Mouse (Mus musculus): ENCODE measurements around the gene Bace2. TPM values are rescaled to one million over a fixed set of nuclear protein-coding genes. Genes with fewer than 3 reads are reported as not detected.

Bace2 gene
- polyA plus RNA-seq, 1 experiment: 1.6 TPM

GRCm38 (mm10) chr16:97467993-97468791 lies 111.7 kb downstream of the Bace2 start:
- no peak overlapping the region for H3K4me3 ChIP-seq (ENCODE audit: insufficient read depth, low read depth, low read length)
- no peaks in the 10 kb centered on the region for H3K36me3 ChIP-seq (ENCODE audit: control insufficient read depth, insufficient read depth, low read length)
- DNase-seq: no peak
- H3K27me3 ChIP-seq (replicated peaks; ENCODE audit: control insufficient read depth, insufficient read depth, low read length): no peaks in the 10 kb centered on the region
- 78% methylated on average over 4 of the region's 4 CpGs for WGBS
- TF ChIP-seq CTCF (conservative IDR thresholded peaks at IDR 0.05; ENCODE audit: insufficient read depth, insufficient read length, low read depth, low read length) (no peak), POLR2A (IDR thresholded peaks at IDR 0.05; ENCODE audit: low read depth, low read length) (no peak)
- H3K4me1 ChIP-seq (ENCODE audit: control insufficient read depth, insufficient read depth, low read length): no peaks in the 10 kb centered on the region
- H3K27ac ChIP-seq (ENCODE audit: insufficient read depth, low read depth, low read length): no peak overlapping the region

DNA sequence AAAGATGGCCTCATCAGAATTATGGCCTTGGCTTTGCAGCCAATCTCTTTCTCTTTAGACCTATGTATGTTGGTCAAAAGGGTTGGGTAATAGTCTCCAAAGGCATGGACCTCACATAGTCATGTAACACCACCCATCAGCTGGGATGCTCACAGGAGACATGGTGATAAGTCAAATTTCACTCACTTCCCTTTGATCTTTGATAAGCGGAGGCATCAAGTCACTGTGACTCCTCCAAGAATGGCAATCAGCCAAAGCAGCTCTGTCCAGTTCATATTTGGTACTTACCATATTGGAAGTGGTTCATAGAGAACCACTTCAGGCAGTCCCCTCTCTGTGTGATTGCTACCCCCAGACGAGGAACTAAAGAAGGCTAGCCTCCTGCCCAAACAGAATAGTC lies 118.1 kb downstream of the Bace2 start:
- WGBS: 79% methylated on average over 2 of the region's 2 CpGs
- H3K36me3 ChIP-seq (ENCODE audit: control insufficient read depth, insufficient read depth, low read length): no peaks in the 10 kb centered on the region
- no peak for TF ChIP-seq CTCF (conservative IDR thresholded peaks at IDR 0.05; ENCODE audit: insufficient read depth, insufficient read length, low read depth, low read length)
- no peak for TF ChIP-seq POLR2A (IDR thresholded peaks at IDR 0.05; ENCODE audit: low read depth, low read length)
- H3K27ac ChIP-seq (ENCODE audit: insufficient read depth, low read depth, low read length): no peak overlapping the region
- no peak overlapping the region for H3K4me3 ChIP-seq (ENCODE audit: insufficient read depth, low read depth, low read length)
- H3K27me3 ChIP-seq (replicated peaks; ENCODE audit: control insufficient read depth, insufficient read depth, low read length): no peaks in the 10 kb centered on the region
- H3K4me1 ChIP-seq (ENCODE audit: control insufficient read depth, insufficient read depth, low read length): no peaks in the 10 kb centered on the region
- no peak for DNase-seq

DNA sequence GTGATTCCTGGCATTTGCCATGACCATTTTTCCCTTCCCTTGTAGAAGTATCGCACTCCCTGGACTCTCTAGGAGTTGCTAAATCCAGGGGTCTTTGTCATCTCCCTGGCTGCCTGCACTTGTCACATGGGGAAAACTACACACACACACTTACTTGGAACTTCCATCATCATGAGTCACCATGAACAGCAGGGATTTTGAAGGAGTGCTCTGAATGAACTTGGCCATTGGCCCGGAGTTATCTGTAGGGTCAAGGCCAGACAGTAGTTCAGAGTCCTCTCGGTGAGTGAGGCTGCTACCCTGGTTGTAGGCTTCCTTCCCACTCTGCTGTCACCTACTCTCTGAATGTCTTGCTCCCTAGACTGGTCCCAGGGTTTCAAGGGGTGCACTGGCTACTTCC lies 119.0 kb downstream of the Bace2 start:
- no peak for DNase-seq
- TF ChIP-seq CTCF (conservative IDR thresholded peaks at IDR 0.05; ENCODE audit: insufficient read depth, insufficient read length, low read depth, low read length) (no peak), POLR2A (IDR thresholded peaks at IDR 0.05; ENCODE audit: low read depth, low read length) (no peak)
- WGBS: 89% methylated on average over 3 of the region's 3 CpGs

DNA sequence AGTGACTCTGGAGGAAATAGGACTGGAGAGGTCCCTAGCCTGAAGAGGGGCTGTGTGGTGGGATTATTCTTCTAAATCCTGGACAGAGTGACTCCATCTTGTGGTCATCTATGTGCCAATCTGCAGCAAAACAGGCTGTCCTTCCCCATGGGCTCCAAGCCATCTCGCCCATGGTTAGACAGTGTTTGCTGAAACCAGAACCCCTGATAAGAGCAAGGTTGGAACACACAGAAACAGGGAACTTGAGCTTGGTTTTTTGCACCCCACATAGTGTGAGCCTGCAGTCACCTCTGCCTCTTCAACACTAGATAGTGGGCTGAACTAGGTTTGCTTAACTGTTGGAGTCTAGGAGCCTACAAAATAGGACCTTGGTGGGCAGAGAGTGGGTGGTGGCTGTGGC lies 120.0 kb downstream of the Bace2 start:
- no peaks in the 10 kb centered on the region for H3K4me1 ChIP-seq (ENCODE audit: control insufficient read depth, insufficient read depth, low read length)
- no peak for DNase-seq
- H3K27me3 ChIP-seq (replicated peaks; ENCODE audit: control insufficient read depth, insufficient read depth, low read length): no peaks in the 10 kb centered on the region
- no peak overlapping the region for H3K27ac ChIP-seq (ENCODE audit: insufficient read depth, low read depth, low read length)
- TF ChIP-seq POLR2A (IDR thresholded peaks at IDR 0.05; ENCODE audit: low read depth, low read length) (no peak), CTCF (conservative IDR thresholded peaks at IDR 0.05; ENCODE audit: insufficient read depth, insufficient read length, low read depth, low read length) (no peak)
- H3K4me3 ChIP-seq (ENCODE audit: insufficient read depth, low read depth, low read length): no peak overlapping the region
- H3K36me3 ChIP-seq (ENCODE audit: control insufficient read depth, insufficient read depth, low read length): no peaks in the 10 kb centered on the region
- WGBS: 93% methylated on average over 1 of the region's 1 CpGs

More for the DNA sequence above, 119.0 kb downstream of the Bace2 start:
- H3K4me1 ChIP-seq (ENCODE audit: control insufficient read depth, insufficient read depth, low read length): no peaks in the 10 kb centered on the region
- no peak overlapping the region for H3K27ac ChIP-seq (ENCODE audit: insufficient read depth, low read depth, low read length)
- no peaks in the 10 kb centered on the region for H3K36me3 ChIP-seq (ENCODE audit: control insufficient read depth, insufficient read depth, low read length)
- H3K27me3 ChIP-seq (replicated peaks; ENCODE audit: control insufficient read depth, insufficient read depth, low read length): no peaks in the 10 kb centered on the region
- H3K4me3 ChIP-seq (ENCODE audit: insufficient read depth, low read depth, low read length): no peak overlapping the region

- H3K4me1 ChIP-seq (ENCODE audit: control insufficient read depth, insufficient read depth, low read length): no peaks in the 10 kb centered on the region
- H3K4me3 ChIP-seq (ENCODE audit: insufficient read depth, low read depth, low read length): no peak overlapping the region
- H3K27me3 ChIP-seq (replicated peaks; ENCODE audit: control insufficient read depth, insufficient read depth, low read length): no peaks in the 10 kb centered on the region
- TF ChIP-seq POLR2A (IDR thresholded peaks at IDR 0.05; ENCODE audit: low read depth, low read length) (no peak), CTCF (conservative IDR thresholded peaks at IDR 0.05; ENCODE audit: insufficient read depth, insufficient read length, low read depth, low read length) (no peak)
- no peak overlapping the region for H3K27ac ChIP-seq (ENCODE audit: insufficient read depth, low read depth, low read length)
- no peaks in the 10 kb centered on the region for H3K36me3 ChIP-seq (ENCODE audit: control insufficient read depth, insufficient read depth, low read length)
- 57% methylated on average over 2 of the region's 2 CpGs for WGBS
- no peak for DNase-seq
Measured at GRCm38 (mm10) chr16:97478655-97479054, 122.1 kb downstream of the Bace2 start.

- DNase-seq: no peak
- H3K4me1 ChIP-seq (ENCODE audit: control insufficient read depth, insufficient read depth, low read length): no peaks in the 10 kb centered on the region
- no peaks in the 10 kb centered on the region for H3K27me3 ChIP-seq (replicated peaks; ENCODE audit: control insufficient read depth, insufficient read depth, low read length)
- no peak overlapping the region for H3K27ac ChIP-seq (ENCODE audit: insufficient read depth, low read depth, low read length)
- TF ChIP-seq POLR2A (IDR thresholded peaks at IDR 0.05; ENCODE audit: low read depth, low read length): no peak
- no peak for TF ChIP-seq CTCF (conservative IDR thresholded peaks at IDR 0.05; ENCODE audit: insufficient read depth, insufficient read length, low read depth, low read length)
- H3K36me3 ChIP-seq (ENCODE audit: control insufficient read depth, insufficient read depth, low read length): no peaks in the 10 kb centered on the region
- WGBS: 75% methylated on average over 1 of the region's 1 CpGs
- no peak overlapping the region for H3K4me3 ChIP-seq (ENCODE audit: insufficient read depth, low read depth, low read length)
Measured at GRCm38 (mm10) chr16:97492369-97492768, 135.8 kb downstream of the Bace2 start.

Other genes starting within 250 kb of the Bace2 start
- gene Dscam, start 186.0 kb upstream of the Bace2 start, polyA plus RNA-seq (2012; rRNA removed): 0.06 TPM in 1 of 2 replicates, not detected in the other
- gene Mx1, start 106.2 kb downstream of the Bace2 start, polyA plus RNA-seq (2012; rRNA removed): 0.45 and 1.9 TPM in 2 replicates
- 0.10 TPM in 1 of 2 replicates, not detected in the other for gene Fam3b, start 158.1 kb downstream of the Bace2 start, polyA plus RNA-seq (2012; rRNA removed)